Mouse (Mus musculus): ENCODE measurements around the gene Tdp2.

Tdp2 gene

DNA sequence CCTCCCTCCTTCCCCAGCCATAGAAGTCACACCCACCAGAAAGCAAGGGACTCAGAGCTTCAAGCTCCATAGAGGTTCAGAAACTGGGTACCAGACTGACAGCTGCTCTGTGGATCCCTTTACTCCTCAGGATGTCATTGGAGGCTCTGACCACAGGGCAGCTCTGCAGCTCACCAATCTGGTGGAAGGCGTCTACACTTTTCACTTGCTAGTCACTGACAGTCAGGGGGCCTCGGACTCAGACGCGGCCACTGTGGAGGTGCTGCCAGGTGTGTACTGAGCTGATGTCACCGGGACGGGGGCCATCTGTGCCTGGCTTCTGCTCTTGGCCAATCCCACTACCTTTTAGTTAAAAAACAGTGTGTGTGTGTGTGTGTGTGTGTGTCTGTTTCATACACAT lies 50.9 kb downstream of the Tdp2 start:
- peak; percentile 15 to 27 for DNase-seq

DNA sequence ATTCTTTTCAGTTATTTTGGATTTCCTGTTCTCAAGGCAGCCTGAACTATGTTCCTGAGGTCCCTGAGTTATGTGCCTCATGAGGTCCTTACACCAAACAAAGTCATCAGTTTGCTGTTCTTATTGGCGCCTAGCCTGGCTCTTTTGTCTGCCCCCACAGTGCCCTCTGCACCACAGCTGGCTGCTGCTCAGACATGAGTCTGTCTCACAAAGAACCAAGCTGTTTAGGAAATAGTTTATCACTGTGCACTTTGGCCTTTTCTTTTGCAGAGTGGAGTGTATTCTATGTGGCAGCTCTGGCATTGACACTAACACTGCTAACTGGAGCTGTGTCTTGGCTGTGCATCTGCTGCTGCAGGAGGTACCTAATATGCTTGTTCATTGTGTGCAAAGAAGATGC lies 58.1 kb downstream of the Tdp2 start:
- DNase-seq = no peak
